Mouse (Mus musculus) C2C12 (cell line): ENCODE data around the gene Tfb1m. TPM values are rescaled to one million over a fixed set of nuclear protein-coding genes. Genes with fewer than 3 reads are reported as not detected.

Source experiments
- H3K27me3 ChIP-seq: one replicate; pipeline ENCODE4 v1.6.1; 2011; ENCODE audit not compliant: control insufficient read depth, insufficient read depth, insufficient read length
- H3K36me3 ChIP-seq: one replicate; pipeline ENCODE4 v1.6.1; 2011; ENCODE audit not compliant: control insufficient read depth, insufficient read depth
- H3K4me3 ChIP-seq: one replicate; pipeline ENCODE4 v1.5.1; 2011; ENCODE audit warnings: mild to moderate bottlenecking, control low read depth; ENCODE audit not compliant: poor library complexity, insufficient read depth, severe bottlenecking
- H3K79me2 ChIP-seq: one replicate; pipeline ENCODE4 v1.6.1; 2011; ENCODE audit not compliant: control insufficient read depth, insufficient read depth
- H3K79me3 ChIP-seq: one replicate; pipeline ENCODE4 v1.6.1; 2011; ENCODE audit warnings: low read depth, control low read depth
- H3ac ChIP-seq: one replicate; pipeline ENCODE3; 2011; ENCODE audit warnings: low read depth; ENCODE audit not compliant: control insufficient read depth, insufficient read length
- CEBPB ChIP-seq: IDR thresholded peaks from one replicate; pipeline ENCODE4 v1.6.1; 2011; ENCODE audit warnings: low read depth, mild to moderate bottlenecking, control low read depth, moderate library complexity
- CTCF ChIP-seq: IDR thresholded peaks from one replicate; pipeline ENCODE4 v1.5.1; 2011; ENCODE audit not compliant: control insufficient read depth, insufficient read depth, insufficient read length
- FOSL1 ChIP-seq: IDR thresholded peaks from one replicate; pipeline ENCODE4 v1.8.0; 2011; ENCODE audit warnings: mild to moderate bottlenecking, low read length; ENCODE audit not compliant: poor library complexity, insufficient read depth, severe bottlenecking
- MAX ChIP-seq: IDR thresholded peaks from one replicate; pipeline ENCODE4 v1.6.1; 2011; ENCODE audit warnings: mild to moderate bottlenecking, control low read depth
- MYOD1 ChIP-seq: IDR thresholded peaks from one replicate; pipeline ENCODE4 v1.6.1; 2011; ENCODE audit warnings: low read depth; ENCODE audit not compliant: control insufficient read depth, insufficient read length
- MYOG ChIP-seq: IDR thresholded peaks from one replicate; pipeline ENCODE4 v1.6.1; 2011; ENCODE audit not compliant: control insufficient read depth, insufficient read length; ENCODE audit errors: extremely low read depth
- USF1 ChIP-seq: IDR thresholded peaks from one replicate; pipeline ENCODE4 v1.6.1; 2011; ENCODE audit warnings: low read depth, mild to moderate bottlenecking, control low read depth, moderate library complexity
- polyA plus RNA-seq: library from polyadenylated mRNA; unstranded; fragments of >200 nt; fragmentation: generic; extraction: Trizol; gene quantifications from one replicate; pipeline ENCODE4 v1.2.1, GENCODE M21; 2012; ENCODE audit warnings: missing spikeins

Tfb1m gene
- polyA plus RNA-seq, 1 experiment: 4.3 TPM

GRCm38 (mm10) chr17:3529523-3529922 is 28.1 kb downstream of the Tfb1m start:
- TF ChIP-seq CEBPB: no peak
- TF ChIP-seq MAX: no peak
- no peaks in the 10 kb centered on the region for H3K79me2 ChIP-seq
- no peak overlapping the region for H3ac ChIP-seq
- H3K4me3 ChIP-seq: no peak overlapping the region
- H3K27me3 ChIP-seq: no peaks in the 10 kb centered on the region
- H3K79me3 ChIP-seq: no peaks in the 10 kb centered on the region
- H3K36me3 ChIP-seq: peaks cover 16% of the 10 kb centered on the region

- TF ChIP-seq CEBPB (no peak), MAX (no peak), MYOG (no peak), CTCF (no peak), FOSL1 (no peak), MYOD1 (no peak), USF1 (no peak)
- no peak overlapping the region for H3ac ChIP-seq
- H3K79me2 ChIP-seq: no peaks in the 10 kb centered on the region
- peaks cover 8% of the 10 kb centered on the region for H3K36me3 ChIP-seq
- H3K79me3 ChIP-seq: no peaks in the 10 kb centered on the region
- no peaks in the 10 kb centered on the region for H3K27me3 ChIP-seq
- no peak overlapping the region for H3K4me3 ChIP-seq
Observed at GRCm38 (mm10) chr17:3527841-3528471, 29.6 kb downstream of the Tfb1m start.

GRCm38 (mm10) chr17:3520344-3520743 is 37.2 kb downstream of the Tfb1m start:
- no peak for TF ChIP-seq MYOD1
- no peak for TF ChIP-seq USF1
- no peak for TF ChIP-seq CEBPB
- no peak for TF ChIP-seq MAX
- TF ChIP-seq MYOG: no peak
- no peak for TF ChIP-seq FOSL1
- no peak for TF ChIP-seq CTCF
- Histone ChIP-seq H3K36me3 (peaks cover 68% of the 10 kb centered on the region), H3ac (no peak overlapping the region), H3K79me2 (no peaks in the 10 kb centered on the region), H3K27me3 (no peaks in the 10 kb centered on the region), H3K79me3 (no peaks in the 10 kb centered on the region), H3K4me3 (no peak overlapping the region)

GRCm38 (mm10) chr17:3516406-3516805 is 41.2 kb downstream of the Tfb1m start:
- Histone ChIP-seq H3K36me3 (peaks cover 89% of the 10 kb centered on the region), H3K27me3 (no peaks in the 10 kb centered on the region), H3ac (no peak overlapping the region), H3K79me3 (no peaks in the 10 kb centered on the region), H3K4me3 (no peak overlapping the region), H3K79me2 (no peaks in the 10 kb centered on the region)
- TF ChIP-seq USF1: no peak
- no peak for TF ChIP-seq MYOG
- TF ChIP-seq MYOD1: no peak
- no peak for TF ChIP-seq FOSL1
- TF ChIP-seq CEBPB: no peak
- no peak for TF ChIP-seq CTCF
- TF ChIP-seq MAX: no peak

GRCm38 (mm10) chr17:3515851-3516250 is 41.7 kb downstream of the Tfb1m start:
- no peak for TF ChIP-seq CEBPB
- TF ChIP-seq MAX: no peak
- no peak for TF ChIP-seq MYOG
- no peak for TF ChIP-seq FOSL1
- TF ChIP-seq USF1: no peak
- no peak for TF ChIP-seq CTCF
- no peak for TF ChIP-seq MYOD1
- H3K79me2 ChIP-seq: no peaks in the 10 kb centered on the region
- H3K36me3 ChIP-seq: peaks cover 90% of the 10 kb centered on the region

GRCm38 (mm10) chr17:3514316-3514715 is 43.3 kb downstream of the Tfb1m start:
- no peak overlapping the region for H3K4me3 ChIP-seq
- peaks cover 90% of the 10 kb centered on the region for H3K36me3 ChIP-seq
- no peaks in the 10 kb centered on the region for H3K79me3 ChIP-seq
- TF ChIP-seq CTCF: no peak
- no peak for TF ChIP-seq FOSL1
- TF ChIP-seq MYOD1: no peak
- no peak for TF ChIP-seq MYOG
- no peak for TF ChIP-seq MAX
- no peak for TF ChIP-seq CEBPB
- TF ChIP-seq USF1: no peak
- H3K79me2 ChIP-seq: no peaks in the 10 kb centered on the region
- no peaks in the 10 kb centered on the region for H3K27me3 ChIP-seq
- no peak overlapping the region for H3ac ChIP-seq

More at GRCm38 (mm10) chr17:3515851-3516250, 41.7 kb downstream of the Tfb1m start:
- no peaks in the 10 kb centered on the region for H3K79me3 ChIP-seq
- H3K27me3 ChIP-seq: no peaks in the 10 kb centered on the region
- no peak overlapping the region for H3K4me3 ChIP-seq
- H3ac ChIP-seq: no peak overlapping the region
